Mouse (Mus musculus) MEL (cell line): ENCODE data around the gene Ankmy2. TPM values are rescaled to one million over a fixed set of nuclear protein-coding genes. Genes with fewer than 3 reads are reported as not detected.
A peak's percentile ranks its signal among the peaks of the same experiment; 100 is the strongest.

Experiments used
- DNase-seq: peaks from one replicate; pipeline ENCODE4 v3.0.0; 2011; ENCODE audit warnings: low read depth, low spot score
- H3K27ac ChIP-seq: 2 replicates; pipeline ENCODE4 v1.5.1; 2012; ENCODE audit warnings: low read depth, mild to moderate bottlenecking, control low read depth, low read length, moderate library complexity; ENCODE audit not compliant: control insufficient read depth
- H3K27me3 ChIP-seq, 2 experiments: fragments of 150-350 bp in 1 of 2; sonication (generic) in 1 of 2; 2 replicates each; pipeline ENCODE4 v1.6.1; 2012; ENCODE audit warnings: low read length in 2 of 2, mild to moderate bottlenecking in 2 of 2, improper control_type of control experiment in 1 of 2, moderate library complexity in 1 of 2; ENCODE audit not compliant: insufficient read depth in 2 of 2, control insufficient read depth in 1 of 2
- H3K36me3 ChIP-seq, 2 experiments: 2 replicates each; pipeline ENCODE4 v1.6.1; 2012 to 2014; ENCODE audit warnings: low read length in 2 of 2, improper control_type of control experiment in 1 of 2, inconsistent platforms in 1 of 2, mild to moderate bottlenecking in 1 of 2; ENCODE audit not compliant: insufficient read depth in 2 of 2, control insufficient read depth in 1 of 2
- H3K4me1 ChIP-seq, 2 experiments: fragments of 150-350 bp in 1 of 2; sonication (generic) in 1 of 2; 2 replicates each; pipeline ENCODE4 v1.6.1; 2012; ENCODE audit warnings: low read length in 2 of 2, improper control_type of control experiment in 1 of 2, mild to moderate bottlenecking in 1 of 2; ENCODE audit not compliant: insufficient read depth in 2 of 2, control insufficient read depth in 1 of 2
- H3K4me3 ChIP-seq, 2 experiments: fragments of 150-350 bp in 1 of 2; sonication (generic) in 1 of 2; 2 replicates each; pipeline ENCODE4 v1.5.1; 2012; ENCODE audit warnings: low read depth in 2 of 2, low read length in 2 of 2, mild to moderate bottlenecking in 2 of 2, moderate library complexity in 2 of 2, control low read depth in 1 of 2, improper control_type of control experiment in 1 of 2; ENCODE audit not compliant: control insufficient read depth in 1 of 2, insufficient read depth in 1 of 2
- H3K79me2 ChIP-seq: 2 replicates; pipeline ENCODE4 v1.6.1; 2012; ENCODE audit warnings: mild to moderate bottlenecking, low read length, moderate library complexity; ENCODE audit not compliant: control insufficient read depth, poor library complexity, insufficient read depth
- H3K9ac ChIP-seq: 2 replicates; pipeline ENCODE4 v1.6.1; 2012; ENCODE audit warnings: low read depth, mild to moderate bottlenecking, control low read depth, low read length, moderate library complexity; ENCODE audit not compliant: control insufficient read depth, poor library complexity, severe bottlenecking
- H3K9me3 ChIP-seq: fragments of 150-350 bp; sonication (generic); replicated peaks from 2 replicates; pipeline ENCODE4 v1.6.1; 2012; ENCODE audit warnings: mild to moderate bottlenecking, low read length, improper control_type of control experiment, moderate library complexity; ENCODE audit not compliant: insufficient read depth
- BHLHE40 ChIP-seq: IDR thresholded peaks from 2 replicates; pipeline ENCODE4 v1.6.1; 2012; ENCODE audit warnings: low read depth, mild to moderate bottlenecking, inconsistent platforms, low read length, improper control_type of control experiment, borderline replicate concordance
- CHD2 ChIP-seq: IDR thresholded peaks from 2 replicates; pipeline ENCODE4 v1.6.1; 2011; ENCODE audit warnings: low read length, improper control_type of control experiment
- CTCF ChIP-seq, 3 experiments: IDR thresholded peaks in 2 of 3; conservative IDR thresholded peaks in 1 of 3; 2 replicates each; pipeline ENCODE4 v1.5.1; 2011 to 2012; ENCODE audit warnings: low read length in 3 of 3, low read depth in 2 of 3, mild to moderate bottlenecking in 2 of 3, improper control_type of control experiment in 1 of 3, inconsistent platforms in 1 of 3, mixed read lengths in 1 of 3, moderate library complexity in 1 of 3; ENCODE audit not compliant: control insufficient read depth in 1 of 3, insufficient read depth in 1 of 3, poor library complexity in 1 of 3, severe bottlenecking in 1 of 3
- E2F4 ChIP-seq: IDR thresholded peaks from 2 replicates; pipeline ENCODE4 v1.6.1; 2011; ENCODE audit warnings: low read depth, low read length, improper control_type of control experiment, borderline replicate concordance
- ELF1 ChIP-seq: IDR thresholded peaks from 2 replicates; pipeline ENCODE4 v1.6.1; 2014; ENCODE audit warnings: low read depth, mild to moderate bottlenecking, inconsistent platforms, low read length, improper control_type of control experiment, moderate library complexity
- EP300 ChIP-seq, 2 experiments: IDR thresholded peaks; 2 replicates each; pipeline ENCODE4 v1.6.1; 2011; ENCODE audit warnings: improper control_type of control experiment in 2 of 2, low read length in 2 of 2, low read depth in 1 of 2, mild to moderate bottlenecking in 1 of 2
- ETS1 ChIP-seq: IDR thresholded peaks from 2 replicates; pipeline ENCODE4 v1.6.1; 2012; ENCODE audit warnings: low read depth, mild to moderate bottlenecking, inconsistent platforms, low read length, improper control_type of control experiment, moderate library complexity
- GABPA ChIP-seq: IDR thresholded peaks from 2 replicates; pipeline ENCODE4 v1.6.1; 2012; ENCODE audit warnings: low read depth, mild to moderate bottlenecking, inconsistent platforms, low read length, improper control_type of control experiment, moderate library complexity
- GATA1 ChIP-seq: IDR thresholded peaks from 2 replicates; pipeline ENCODE4 v1.6.1; 2011; ENCODE audit warnings: low read depth, low read length, improper control_type of control experiment
- HCFC1 ChIP-seq: IDR thresholded peaks from 2 replicates; pipeline ENCODE4 v1.6.1; 2012; ENCODE audit warnings: low read depth, mild to moderate bottlenecking, inconsistent platforms, low read length, improper control_type of control experiment, moderate library complexity
- JUND ChIP-seq: IDR thresholded peaks from 2 replicates; pipeline ENCODE4 v1.6.1; 2011; ENCODE audit warnings: low read depth, mild to moderate bottlenecking, improper control_type of control experiment, low read length
- KAT2A ChIP-seq: conservative IDR thresholded peaks from 2 replicates; pipeline ENCODE4 v1.6.1; 2012; ENCODE audit warnings: low read depth, low read length, improper control_type of control experiment, inconsistent platforms
- MAFK ChIP-seq: IDR thresholded peaks from 2 replicates; pipeline ENCODE4 v1.6.1; 2011; ENCODE audit warnings: low read depth, mild to moderate bottlenecking, low read length, improper control_type of control experiment, borderline replicate concordance
- MYB ChIP-seq: IDR thresholded peaks from 2 replicates; pipeline ENCODE4 v1.6.1; 2011; ENCODE audit warnings: mild to moderate bottlenecking, low read depth, low read length, improper control_type of control experiment
- MYC ChIP-seq: IDR thresholded peaks from 2 replicates; pipeline ENCODE4 v1.6.1; 2011; ENCODE audit warnings: low read depth, mild to moderate bottlenecking, low read length, improper control_type of control experiment, moderate library complexity
- NELFE ChIP-seq: IDR thresholded peaks from 2 replicates; pipeline ENCODE4 v1.6.1; 2011; ENCODE audit warnings: low read depth, low read length, improper control_type of control experiment
- NRF1 ChIP-seq: IDR thresholded peaks from 2 replicates; pipeline ENCODE4 v1.6.1; 2014; ENCODE audit warnings: low read depth, mild to moderate bottlenecking, inconsistent platforms, low read length, improper control_type of control experiment, moderate library complexity; ENCODE audit not compliant: poor library complexity, insufficient read depth, severe bottlenecking
- POLR2A ChIP-seq, 2 experiments: IDR thresholded peaks; 2 replicates each; pipeline ENCODE4 v1.6.1; 2011 to 2012; ENCODE audit warnings: low read length in 2 of 2, mild to moderate bottlenecking in 2 of 2, control low read depth in 1 of 2, improper control_type of control experiment in 1 of 2, low read depth in 1 of 2, moderate library complexity in 1 of 2; ENCODE audit not compliant: control insufficient read depth in 1 of 2, insufficient read depth in 1 of 2, poor library complexity in 1 of 2
- POLR2AphosphoS2 ChIP-seq: IDR thresholded peaks from 2 replicates; pipeline ENCODE4 v1.6.1; 2011; ENCODE audit warnings: low read length, improper control_type of control experiment
- RAD21 ChIP-seq: IDR thresholded peaks from 2 replicates; pipeline ENCODE4 v1.6.1; 2011; ENCODE audit warnings: mild to moderate bottlenecking, low read depth, low read length, improper control_type of control experiment
- RCOR1 ChIP-seq: IDR thresholded peaks from 2 replicates; pipeline ENCODE4 v1.6.1; 2012; ENCODE audit warnings: low read depth, mild to moderate bottlenecking, inconsistent platforms, low read length, improper control_type of control experiment
- SIN3A ChIP-seq: IDR thresholded peaks from 2 replicates; pipeline ENCODE4 v1.6.1; 2012; ENCODE audit warnings: low read length, improper control_type of control experiment, inconsistent platforms
- SMC3 ChIP-seq: IDR thresholded peaks from 2 replicates; pipeline ENCODE4 v1.6.1; 2011; ENCODE audit warnings: low read depth, low read length, improper control_type of control experiment
- TAL1 ChIP-seq: IDR thresholded peaks from 2 replicates; pipeline ENCODE4 v1.6.1; 2012; ENCODE audit warnings: mild to moderate bottlenecking, inconsistent platforms, low read length, moderate library complexity, mixed read lengths
- TBP ChIP-seq: IDR thresholded peaks from 2 replicates; pipeline ENCODE4 v1.8.0; 2011; ENCODE audit warnings: low read depth, low read length, improper control_type of control experiment
- TCF12 ChIP-seq: IDR thresholded peaks from 2 replicates; pipeline ENCODE4 v1.6.1; 2014; ENCODE audit warnings: low read depth, mild to moderate bottlenecking, inconsistent platforms, low read length, improper control_type of control experiment, moderate library complexity
- USF1 ChIP-seq: IDR thresholded peaks from 2 replicates; pipeline ENCODE4 v1.6.1; 2014; ENCODE audit warnings: low read depth, mild to moderate bottlenecking, inconsistent platforms, low read length, improper control_type of control experiment, moderate library complexity
- ZC3H11A ChIP-seq: IDR thresholded peaks from 2 replicates; pipeline ENCODE4 v1.6.1; 2012; ENCODE audit warnings: low read depth, mild to moderate bottlenecking, inconsistent platforms, low read length, improper control_type of control experiment
- ZNF384 ChIP-seq: IDR thresholded peaks from 2 replicates; pipeline ENCODE4 v1.6.1; 2012; ENCODE audit warnings: low read depth, mild to moderate bottlenecking, inconsistent platforms, low read length, improper control_type of control experiment
- polyA plus RNA-seq, 2 experiments: library from polyadenylated mRNA; stranded (reverse) in 1 of 2; unstranded in 1 of 2; fragments of >175 nt in 1 of 2; fragments of >200 nt in 1 of 2; gene quantifications; 2 replicates each; pipeline versions ENCODE4 v1.2.1 to v1.2.4; 2012; ENCODE audit warnings: low replicate concordance in 2 of 2, low read depth in 1 of 2; ENCODE audit not compliant: insufficient read length in 2 of 2, insufficient read depth in 1 of 2, missing spikeins in 1 of 2
- total RNA-seq: library from RNA; depleted of rRNA; stranded (reverse); fragments of 300-350 nt; gene quantifications from 2 replicates; pipeline ENCODE4 v1.2.3, GENCODE M21; 2012

Gene Ankmy2
- total and polyA plus RNA-seq, 3 experiments = 14.3 to 15.3 TPM; not detected in 1

DNA sequence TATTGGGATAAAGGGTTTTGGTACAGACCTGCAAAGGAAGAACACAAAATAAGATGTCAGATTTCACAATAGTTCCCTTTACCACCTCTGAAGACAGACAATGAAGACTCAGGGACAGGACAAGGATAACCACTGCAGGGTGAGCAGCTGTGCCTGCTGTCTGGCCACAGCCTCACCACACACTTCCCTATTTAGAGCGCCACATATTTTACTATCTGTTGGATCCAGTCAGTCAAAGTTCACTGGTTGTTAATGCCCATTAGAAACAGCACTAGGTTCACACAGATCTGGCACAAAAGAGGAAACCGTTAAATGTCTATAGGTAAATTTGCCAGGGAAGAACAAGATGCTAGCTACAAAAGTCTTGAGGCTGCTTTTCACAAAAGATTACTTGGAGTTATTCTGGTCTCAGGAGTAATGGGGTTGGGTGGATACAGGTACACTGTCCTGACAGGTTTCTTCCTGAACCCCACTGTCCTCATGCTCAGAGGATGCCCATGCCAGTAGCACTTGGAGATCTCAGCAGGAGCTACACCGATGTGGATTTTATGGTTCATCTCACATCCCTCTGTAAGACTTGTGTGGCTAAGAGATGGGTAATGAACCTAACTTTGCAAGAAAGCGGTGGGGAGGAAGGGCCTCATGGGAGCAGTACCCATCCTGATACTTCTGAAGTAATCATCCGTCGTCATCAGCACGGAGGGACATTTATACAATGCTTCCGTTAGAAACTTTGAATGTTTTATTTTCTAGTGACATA, 57.7 kb downstream of the Ankmy2 start:
- H3K4me3 ChIP-seq = no peak overlapping the region
- H3K4me1 ChIP-seq = peaks cover 0 to 7% of the 10 kb centered on the region in 2 experiments; a peak in 1 of 4 replicates
- peak; percentile 63; the same call in 1 of the 2 replicates for TF ChIP-seq TBP
- TF ChIP-seq EP300 (IDR thresholded peaks at IDR 0.05; ENCODE audit: low read depth in 1 of 2, low read length in 2 of 2) = peak; percentile 48 to 66; a peak in 3 of 4 replicates
- no peak for TF ChIP-seq POLR2AphosphoS2
- TF ChIP-seq ETS1 = peak; percentile 45
- peak; percentile 49; the same call in 1 of the 2 replicates for TF ChIP-seq TCF12
- TF ChIP-seq USF1 = no peak
- no peak for TF ChIP-seq CTCF (IDR thresholded peaks at IDR 0.05 in 2 of 3, conservative IDR thresholded peaks at IDR 0.05 in 1 of 3; ENCODE audit: control insufficient read depth in 1 of 3, insufficient read depth in 1 of 3, low read depth in 2 of 3, low read length in 3 of 3, poor library complexity in 1 of 3, severe bottlenecking in 1 of 3)
- TF ChIP-seq E2F4 = no peak
- TF ChIP-seq JUND = no peak
- TF ChIP-seq SMC3 = peak; percentile 18; the same call in 1 of the 2 replicates
- TF ChIP-seq MYC = no peak
- no peak for TF ChIP-seq ELF1
- TF ChIP-seq TAL1 = peak; percentile 51
- TF ChIP-seq MYB = peak; percentile 36; the same call in 1 of the 2 replicates
- no peak for TF ChIP-seq GATA1
- TF ChIP-seq SIN3A = no peak
- TF ChIP-seq ZC3H11A = no peak
- no peak for TF ChIP-seq BHLHE40
- peak; percentile 54; the same call in 1 of the 2 replicates for TF ChIP-seq RCOR1
- no peak overlapping the region for H3K9ac ChIP-seq
- no peaks in the 10 kb centered on the region for H3K9me3 ChIP-seq
- no peaks in the 10 kb centered on the region; a peak in 1 of 4 replicates for H3K27me3 ChIP-seq
- no peak overlapping the region for H3K27ac ChIP-seq
- no peaks in the 10 kb centered on the region for H3K79me2 ChIP-seq
- peak; percentile 81 for DNase-seq
- H3K36me3 ChIP-seq = peaks cover 0 to 3% of the 10 kb centered on the region in 2 experiments; a peak in 1 of 4 replicates

DNA sequence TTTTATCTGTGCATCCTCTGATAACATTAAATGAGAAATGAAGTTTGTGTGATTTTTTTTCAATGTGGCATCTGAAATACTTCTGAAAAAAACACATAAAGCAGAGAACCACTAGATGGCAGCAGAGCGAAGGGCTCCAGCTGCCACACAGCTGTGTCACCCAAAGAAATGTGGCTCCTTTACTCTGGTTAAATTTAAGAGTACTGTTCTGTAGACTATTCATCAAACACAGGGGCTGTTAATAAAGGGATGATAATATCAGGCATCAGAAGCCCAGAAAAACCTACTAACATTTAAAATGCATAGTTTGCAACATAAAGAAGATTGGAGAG, 58.2 kb downstream of the Ankmy2 start:
- no peaks in the 10 kb centered on the region for H3K9me3 ChIP-seq
- H3K36me3 ChIP-seq = peaks cover 0 to 3% of the 10 kb centered on the region in 2 experiments; a peak in 1 of 4 replicates
- H3K4me1 ChIP-seq = peaks cover 0 to 7% of the 10 kb centered on the region in 2 experiments; a peak in 1 of 4 replicates
- no peaks in the 10 kb centered on the region; a peak in 1 of 4 replicates for H3K27me3 ChIP-seq
- no peak overlapping the region for H3K27ac ChIP-seq
- H3K9ac ChIP-seq = no peak overlapping the region
- no peaks in the 10 kb centered on the region for H3K79me2 ChIP-seq
- no peak overlapping the region for H3K4me3 ChIP-seq
- DNase-seq = peak; percentile 79
- TF ChIP-seq EP300 (IDR thresholded peaks at IDR 0.05; ENCODE audit: low read depth in 1 of 2, low read length in 2 of 2) = no peak
- peak; percentile 87 for TF ChIP-seq ZNF384
- TF ChIP-seq MAFK = no peak
- no peak for TF ChIP-seq GABPA
- no peak for TF ChIP-seq KAT2A
- no peak for TF ChIP-seq HCFC1
- no peak for TF ChIP-seq MYC
- no peak for TF ChIP-seq NRF1
- TF ChIP-seq GATA1 = no peak
- TF ChIP-seq POLR2A (IDR thresholded peaks at IDR 0.05; ENCODE audit: control insufficient read depth in 1 of 2, insufficient read depth in 1 of 2, low read depth in 1 of 2, low read length in 2 of 2, poor library complexity in 1 of 2) = no peak
- TF ChIP-seq RCOR1 = no peak
- no peak for TF ChIP-seq ETS1
- TF ChIP-seq SMC3 = peak; percentile 93
- no peak for TF ChIP-seq MYB
- no peak for TF ChIP-seq NELFE
- TF ChIP-seq TAL1 = no peak
- no peak for TF ChIP-seq POLR2AphosphoS2
- peak; percentile 73 to 92 (median 82) for TF ChIP-seq CTCF (IDR thresholded peaks at IDR 0.05 in 2 of 3, conservative IDR thresholded peaks at IDR 0.05 in 1 of 3; ENCODE audit: control insufficient read depth in 1 of 3, insufficient read depth in 1 of 3, low read depth in 2 of 3, low read length in 3 of 3, poor library complexity in 1 of 3, severe bottlenecking in 1 of 3)
- TF ChIP-seq ZC3H11A = peak; percentile 90
- no peak for TF ChIP-seq CHD2
- TF ChIP-seq SIN3A = peak; percentile 43; the same call in 1 of the 2 replicates
- TF ChIP-seq RAD21 = peak; percentile 98
